Mouse (Mus musculus) midbrain, embryonic 10.5 days (tissue): ENCODE results near the gene Utp3. TPM values are rescaled to one million over a fixed set of nuclear protein-coding genes. Genes with fewer than 3 reads are reported as not detected.

ENCODE experiments used
- DNase-seq: peaks from one replicate; pipeline ENCODE4 v3.0.0-alpha.2; 2017; ENCODE audit warnings: low spot score
- H3K27ac ChIP-seq: fragments of 300-500 bp; sonication (generic); replicated peaks from 2 replicates; pipeline ENCODE4 v1.5.1; 2016; ENCODE audit warnings: mild to moderate bottlenecking
- H3K27me3 ChIP-seq: fragments of 300-500 bp; sonication (generic); 2 replicates; pipeline ENCODE4 v1.6.1; 2016; ENCODE audit warnings: low read depth, mild to moderate bottlenecking; ENCODE audit not compliant: poor library complexity, severe bottlenecking
- H3K36me3 ChIP-seq: fragments of 300-500 bp; sonication (generic); 2 replicates; pipeline ENCODE4 v1.6.1; 2016; ENCODE audit warnings: mild to moderate bottlenecking, moderate library complexity
- H3K4me1 ChIP-seq: fragments of 300-500 bp; sonication (generic); 2 replicates; pipeline ENCODE4 v1.6.1; 2016
- H3K4me3 ChIP-seq: fragments of 300-500 bp; sonication (generic); 2 replicates; pipeline ENCODE4 v1.5.1; 2016; ENCODE audit warnings: mild to moderate bottlenecking, moderate library complexity
- H3K9me3 ChIP-seq: fragments of 300-500 bp; sonication (generic); replicated peaks from 2 replicates; pipeline ENCODE4 v1.6.1; 2016; ENCODE audit warnings: mild to moderate bottlenecking
- WGBS: fragments of 180-500 bp; shearing (Covaris S2); methylation state at CpG from one replicate; pipeline ENCODE4 v1.1.7; 2016; 5-methylcytosine and 5-hydroxymethylcytosine counted together
- polyA plus RNA-seq: library from polyadenylated mRNA; unstranded; fragments of >200 nt; fragmentation: Nextera tagmentation; extraction: Ambion mirVana; gene quantifications from 2 replicates; pipeline ENCODE4 v1.2.1, GENCODE M21; 2016

Utp3 gene
- polyA plus RNA-seq, 1 experiment from 2014 or later, result 78.3 TPM

DNA sequence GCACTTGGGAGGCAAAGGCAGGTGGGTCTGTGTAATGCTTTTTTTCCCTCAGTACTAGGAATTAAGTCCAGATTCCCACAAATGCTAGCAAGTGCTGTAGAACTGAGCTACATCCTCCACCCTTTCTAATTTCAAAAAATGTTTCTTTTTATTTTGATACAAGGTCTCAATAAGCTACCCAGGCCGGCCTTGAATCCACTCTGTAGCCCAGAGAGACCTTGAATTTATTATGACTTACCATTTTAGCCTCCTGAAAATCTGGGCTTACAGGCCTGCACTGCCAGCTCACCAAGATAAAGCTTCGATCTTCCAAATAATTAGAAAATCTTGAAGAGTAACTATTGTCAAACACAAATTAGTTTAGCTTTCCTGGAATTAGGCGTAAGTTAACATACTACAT is 49.8 kb downstream of the Utp3 start:
- 94% methylated on average over 3 of the region's 3 CpGs for WGBS
- Histone ChIP-seq H3K4me3 (no peak overlapping the region), H3K9me3 (no peaks in the 10 kb centered on the region)

DNA sequence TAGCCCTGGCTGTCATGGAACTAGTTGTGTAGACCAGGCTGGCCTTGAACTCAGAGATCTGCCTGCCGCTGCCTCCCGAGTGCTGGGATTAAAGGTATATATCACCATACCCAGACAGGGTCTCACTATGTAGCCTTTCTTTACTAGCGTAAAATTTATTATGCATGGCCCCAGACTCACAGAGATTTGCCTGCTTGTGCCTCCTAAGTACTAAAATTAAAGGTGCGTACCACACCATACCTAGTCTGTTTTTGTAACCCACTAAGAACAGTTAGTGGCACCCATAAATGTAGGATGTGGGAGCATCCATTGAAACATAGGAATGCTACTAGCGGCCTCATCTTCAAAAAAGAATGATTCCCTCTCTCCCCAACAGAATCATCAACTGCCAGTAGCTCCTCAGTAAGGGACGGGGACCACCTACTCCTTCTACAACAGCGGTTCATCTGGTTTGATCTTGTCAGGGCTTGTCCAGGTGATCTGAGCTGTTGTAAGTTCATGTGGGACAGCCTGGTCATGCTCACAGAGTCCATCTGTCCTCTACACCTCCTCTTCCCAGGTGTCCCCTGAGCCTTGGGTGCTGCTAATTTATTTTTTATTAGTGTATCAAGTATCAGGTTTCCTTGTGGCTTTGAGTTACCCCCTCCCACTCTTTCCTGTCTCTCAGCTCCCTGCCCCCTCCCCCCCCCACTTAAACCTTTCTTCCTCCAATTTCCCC is 50.5 kb downstream of the Utp3 start:
- H3K4me1 ChIP-seq, result no peaks in the 10 kb centered on the region
- no peak overlapping the region for H3K27ac ChIP-seq
- H3K9me3 ChIP-seq, result no peaks in the 10 kb centered on the region
- DNase-seq, result no peak
- H3K36me3 ChIP-seq, result peaks cover 15% of the 10 kb centered on the region
- H3K4me3 ChIP-seq, result no peak overlapping the region
- H3K27me3 ChIP-seq, result no peaks in the 10 kb centered on the region
- WGBS, result 92% methylated on average over 7 of the region's 7 CpGs

More for the DNA sequence above, 49.8 kb downstream of the Utp3 start:
- Histone ChIP-seq H3K27me3 (no peaks in the 10 kb centered on the region), H3K4me1 (no peaks in the 10 kb centered on the region), H3K36me3 (peaks cover 15% of the 10 kb centered on the region), H3K27ac (no peak overlapping the region)
- DNase-seq, result no peak

Other genes starting within 250 kb of the Utp3 start
- not detected in 2 replicates for gene Prol1, start 237.2 kb upstream of the Utp3 start, polyA plus RNA-seq
- gene Amtn, start 178.4 kb upstream of the Utp3 start, polyA plus RNA-seq, result not detected in 2 replicates
- gene Ambn, start 98.5 kb upstream of the Utp3 start, polyA plus RNA-seq, result 0.07 TPM in 1 of 2 replicates, not detected in the other
- gene Enam, start 66.5 kb upstream of the Utp3 start, polyA plus RNA-seq, result not detected in 2 replicates
- 0.11 and 0.37 TPM in 2 replicates for gene Jchain, start 26.6 kb upstream of the Utp3 start, polyA plus RNA-seq
- gene Rufy3, start 10.6 kb downstream of the Utp3 start, polyA plus RNA-seq, result 46.8 and 90.3 TPM in 2 replicates
- 79.7 and 81.7 TPM in 2 replicates for gene Grsf1, start 121.7 kb downstream of the Utp3 start, polyA plus RNA-seq
- 10.8 and 13.2 TPM in 2 replicates for gene Mob1b, start 166.4 kb downstream of the Utp3 start, polyA plus RNA-seq
- 118 and 119 TPM in 2 replicates for gene Dck, start 210.5 kb downstream of the Utp3 start, polyA plus RNA-seq